Mouse (Mus musculus) liver, embryonic 13.5 days (tissue): Measurements from ENCODE around the gene Atg7. TPM values are rescaled to one million over a fixed set of nuclear protein-coding genes. Genes with fewer than 3 reads are reported as not detected.
"Not testable (repeated sequence)": the region's sequence is repeated elsewhere in the genome, so short reads cannot be mapped to it uniquely, and the experiment has no call there.

Experiments
- ATAC-seq: fragments of 200-750 bp; cut with Nextera tagmentation; 2 replicates; pipeline ENCODE4 v1.8.0; 2017; ENCODE audit warnings: low read depth, mild to moderate bottlenecking, moderate number of reproducible peaks, moderate library complexity
- DNase-seq: peaks from one replicate; pipeline ENCODE4 v3.0.0; 2022
- H3K27ac ChIP-seq: fragments of 300-500 bp; sonication (generic); 2 replicates; pipeline ENCODE4 v1.5.1; 2015; ENCODE audit warnings: moderate library complexity, mild to moderate bottlenecking, inconsistent platforms
- H3K27me3 ChIP-seq: fragments of 300-500 bp; sonication (generic); 2 replicates; pipeline ENCODE4 v1.6.1; 2015; ENCODE audit warnings: mild to moderate bottlenecking, inconsistent platforms
- H3K36me3 ChIP-seq: fragments of 300-500 bp; sonication (generic); 2 replicates; pipeline ENCODE4 v1.6.1; 2015; ENCODE audit warnings: mild to moderate bottlenecking, inconsistent platforms
- H3K4me1 ChIP-seq: fragments of 300-500 bp; sonication (generic); replicated peaks from 2 replicates; pipeline ENCODE4 v1.6.1; 2015; ENCODE audit warnings: inconsistent platforms
- H3K4me2 ChIP-seq: fragments of 300-500 bp; sonication (generic); 2 replicates; pipeline ENCODE4 v1.6.1; 2015; ENCODE audit warnings: inconsistent platforms, mild to moderate bottlenecking, moderate library complexity
- H3K4me3 ChIP-seq: fragments of 300-500 bp; sonication (generic); replicated peaks from 2 replicates; pipeline ENCODE4 v1.5.1; 2015; ENCODE audit warnings: mild to moderate bottlenecking, inconsistent platforms
- H3K9ac ChIP-seq: fragments of 300-500 bp; sonication (generic); 2 replicates; pipeline ENCODE4 v1.6.1; 2015; ENCODE audit warnings: mild to moderate bottlenecking, inconsistent platforms
- H3K9me3 ChIP-seq: fragments of 300-500 bp; sonication (generic); replicated peaks from 2 replicates; pipeline ENCODE4 v1.6.1; 2016; ENCODE audit warnings: inconsistent platforms
- WGBS: fragments of 180-500 bp; shearing (Covaris S2); methylation state at CpG from one replicate; pipeline ENCODE4 v1.1.7; 2015; ENCODE audit not compliant: insufficient replicate concordance; 5-methylcytosine and 5-hydroxymethylcytosine counted together
- polyA plus RNA-seq: library from polyadenylated mRNA; unstranded; fragments of >200 nt; fragmentation: Nextera tagmentation; extraction: Ambion mirVana; gene quantifications from 2 replicates; pipeline ENCODE4 v1.2.1, GENCODE M21; 2015

The Atg7 gene
- polyA plus RNA-seq: 12.5 and 13.2 TPM in 2 replicates

GRCm38 (mm10) chr6:114642601-114643528 is at the start of gene Atg7:
Atg7 (plus strand) TSS chr6:114643097.
- DNase-seq: peak; percentile 83
- no peaks in the 10 kb centered on the region for H3K36me3 ChIP-seq
- peak within 1 kb of the TSS; percentile 85 for H3K9ac ChIP-seq
- under 1% methylated on average over 38 of the region's 38 CpGs for WGBS
- no peaks in the 10 kb centered on the region for H3K9me3 ChIP-seq
- no peaks in the 10 kb centered on the region for H3K27me3 ChIP-seq
- peak; percentile 87 for ATAC-seq
- H3K27ac ChIP-seq: peak within 1 kb of the TSS; percentile 60; the same call in 1 of the 2 replicates
- peak within 1 kb of the TSS; percentile 82 for H3K4me3 ChIP-seq
- peaks cover 20% of the 10 kb centered on the region for H3K4me1 ChIP-seq
- peak within 1 kb of the TSS; percentile 79 for H3K4me2 ChIP-seq

GRCm38 (mm10) chr6:114614076-114614475 is 28.8 kb upstream of the Atg7 start:
- not testable (repeated sequence) for DNase-seq, H3K4me2 ChIP-seq, H3K9me3 ChIP-seq, H3K36me3 ChIP-seq, ATAC-seq, H3K4me3 ChIP-seq, H3K4me1 ChIP-seq, H3K27ac ChIP-seq, H3K27me3 ChIP-seq, H3K9ac ChIP-seq
- 4% methylated on average over 7 of the region's 17 CpGs for WGBS

- not testable (repeated sequence) for H3K27ac ChIP-seq, H3K4me2 ChIP-seq, DNase-seq, H3K36me3 ChIP-seq, H3K4me1 ChIP-seq, ATAC-seq, H3K9ac ChIP-seq, H3K4me3 ChIP-seq, H3K9me3 ChIP-seq, H3K27me3 ChIP-seq
- WGBS: no CpG with 5 or more reads among the region's 14 CpGs
These were observed 9.0 kb upstream of the Atg7 start for GRCm38 (mm10) chr6:114633886-114634285.

- peak overlapping the region; percentile 82 for H3K4me3 ChIP-seq
- H3K9me3 ChIP-seq: no peaks in the 10 kb centered on the region
- peak overlapping the region; percentile 85 for H3K9ac ChIP-seq
- H3K4me1 ChIP-seq: peaks cover 24% of the 10 kb centered on the region
- H3K27ac ChIP-seq: peak overlapping the region; percentile 60; the same call in 1 of the 2 replicates
- no peaks in the 10 kb centered on the region for H3K36me3 ChIP-seq
- no peaks in the 10 kb centered on the region for H3K27me3 ChIP-seq
- peak overlapping the region; percentile 79 for H3K4me2 ChIP-seq
- DNase-seq (no peak), ATAC-seq (no peak)
- 40% methylated on average over 8 of the region's 8 CpGs for WGBS
These were observed 819 bp downstream of the Atg7 start for GRCm38 (mm10) chr6:114643716-114644115.

- Histone ChIP-seq H3K9ac (no peak overlapping the region), H3K27ac (no peak overlapping the region), H3K4me1 (peaks cover 24% of the 10 kb centered on the region), H3K9me3 (no peaks in the 10 kb centered on the region), H3K36me3 (no peaks in the 10 kb centered on the region), H3K27me3 (no peaks in the 10 kb centered on the region), H3K4me3 (no peak overlapping the region), H3K4me2 (peak overlapping the region; percentile 79)
- ATAC-seq (no peak), DNase-seq (no peak)
- WGBS: 60% methylated on average over 1 of the region's 1 CpGs
These were observed 1.6 kb downstream of the Atg7 start for GRCm38 (mm10) chr6:114644531-114644930.

- 67% methylated on average over 1 of the region's 1 CpGs for WGBS
- Histone ChIP-seq H3K9ac (no peak overlapping the region), H3K4me1 (peaks cover 24% of the 10 kb centered on the region), H3K9me3 (no peaks in the 10 kb centered on the region), H3K4me2 (no peak overlapping the region), H3K36me3 (no peaks in the 10 kb centered on the region), H3K4me3 (no peak overlapping the region), H3K27me3 (no peaks in the 10 kb centered on the region), H3K27ac (no peak overlapping the region)
- DNase-seq (no peak), ATAC-seq (no peak)
These were observed 3.3 kb downstream of the Atg7 start for GRCm38 (mm10) chr6:114646201-114646600.

GRCm38 (mm10) chr6:114647011-114647410 is 4.1 kb downstream of the Atg7 start:
- WGBS: 58% methylated on average over 6 of the region's 6 CpGs
- no peaks in the 10 kb centered on the region for H3K27me3 ChIP-seq
- no peak overlapping the region for H3K4me3 ChIP-seq
- no peak overlapping the region for H3K4me2 ChIP-seq
- DNase-seq (no peak), ATAC-seq (no peak)
- no peak overlapping the region for H3K27ac ChIP-seq
- H3K9me3 ChIP-seq: no peaks in the 10 kb centered on the region
- H3K36me3 ChIP-seq: no peaks in the 10 kb centered on the region
- H3K4me1 ChIP-seq: peaks cover 27% of the 10 kb centered on the region
- H3K9ac ChIP-seq: no peak overlapping the region

GRCm38 (mm10) chr6:114648352-114649030 is 5.6 kb downstream of the Atg7 start:
- Histone ChIP-seq H3K4me1 (peaks cover 21% of the 10 kb centered on the region), H3K9ac (no peak overlapping the region), H3K36me3 (no peaks in the 10 kb centered on the region), H3K27me3 (no peaks in the 10 kb centered on the region), H3K27ac (0 out of 2 replicates have a peak overlapping the region, but pooled peaks have one; percentile 24), H3K9me3 (no peaks in the 10 kb centered on the region), H3K4me2 (no peak overlapping the region), H3K4me3 (no peak overlapping the region)
- WGBS: 52% methylated on average over 4 of the region's 4 CpGs
- DNase-seq (no peak), ATAC-seq (no peak)

- ATAC-seq: peak; percentile 41; the same call in 1 of the 2 replicates
- Histone ChIP-seq H3K4me2 (no peak overlapping the region), H3K27me3 (no peaks in the 10 kb centered on the region), H3K9me3 (no peaks in the 10 kb centered on the region), H3K4me3 (no peak overlapping the region), H3K27ac (no peak overlapping the region), H3K4me1 (peaks cover 6% of the 10 kb centered on the region; the same call in 1 of the 2 replicates), H3K36me3 (no peaks in the 10 kb centered on the region), H3K9ac (no peak overlapping the region)
- WGBS: 74% methylated on average over 3 of the region's 3 CpGs
- DNase-seq: no peak
These were observed 9.3 kb downstream of the Atg7 start for GRCm38 (mm10) chr6:114652209-114652608.

- Histone ChIP-seq H3K27ac (no peak overlapping the region), H3K4me1 (peaks cover 32% of the 10 kb centered on the region), H3K9me3 (no peaks in the 10 kb centered on the region), H3K27me3 (no peaks in the 10 kb centered on the region), H3K4me3 (no peak overlapping the region), H3K4me2 (no peak overlapping the region), H3K36me3 (no peaks in the 10 kb centered on the region), H3K9ac (no peak overlapping the region)
- WGBS: 80% methylated on average over 7 of the region's 7 CpGs
- no peak for DNase-seq
- no peak for ATAC-seq
These were observed 14.1 kb downstream of the Atg7 start for GRCm38 (mm10) chr6:114656826-114657600.

- no peak for DNase-seq
- Histone ChIP-seq H3K9ac (no peak overlapping the region), H3K4me1 (peaks cover 32% of the 10 kb centered on the region), H3K4me3 (no peak overlapping the region), H3K27me3 (no peaks in the 10 kb centered on the region), H3K36me3 (no peaks in the 10 kb centered on the region), H3K4me2 (no peak overlapping the region), H3K9me3 (no peaks in the 10 kb centered on the region), H3K27ac (no peak overlapping the region)
- ATAC-seq: no peak
- WGBS: 76% methylated on average over 4 of the region's 4 CpGs
These were observed 14.9 kb downstream of the Atg7 start for GRCm38 (mm10) chr6:114657807-114658206.
